Mouse (Mus musculus) neural tube, embryonic 13.5 days (tissue): ENCODE measurements around the gene Gm49380. TPM values are rescaled to one million over a fixed set of nuclear protein-coding genes. Genes with fewer than 3 reads are reported as not detected.

Experiments
- ATAC-seq: fragments of 200-750 bp; cut with Nextera tagmentation; 2 replicates; pipeline ENCODE4 v1.8.0; 2017; ENCODE audit warnings: low read depth, mild to moderate bottlenecking, moderate TSS enrichment, moderate library complexity
- H3K27ac ChIP-seq: fragments of 300-500 bp; sonication (generic); replicated peaks from 2 replicates; pipeline ENCODE4 v1.5.1; 2015; ENCODE audit warnings: moderate library complexity, mild to moderate bottlenecking, inconsistent platforms
- H3K27me3 ChIP-seq: fragments of 300-500 bp; sonication (generic); 2 replicates; pipeline ENCODE4 v1.6.1; 2015; ENCODE audit warnings: mild to moderate bottlenecking, inconsistent platforms
- H3K36me3 ChIP-seq: fragments of 300-500 bp; sonication (generic); 2 replicates; pipeline ENCODE4 v1.6.1; 2015; ENCODE audit warnings: mild to moderate bottlenecking, inconsistent platforms
- H3K4me1 ChIP-seq: fragments of 300-500 bp; sonication (generic); replicated peaks from 2 replicates; pipeline ENCODE4 v1.6.1; 2015; ENCODE audit warnings: inconsistent platforms
- H3K4me2 ChIP-seq: fragments of 300-500 bp; sonication (generic); 2 replicates; pipeline ENCODE4 v1.6.1; 2015; ENCODE audit warnings: inconsistent platforms, mild to moderate bottlenecking, moderate library complexity
- H3K4me3 ChIP-seq: fragments of 300-500 bp; sonication (generic); 2 replicates; pipeline ENCODE4 v1.5.1; 2015; ENCODE audit warnings: mild to moderate bottlenecking, inconsistent platforms
- H3K9ac ChIP-seq: fragments of 300-500 bp; sonication (generic); 2 replicates; pipeline ENCODE4 v1.6.1; 2015; ENCODE audit warnings: moderate library complexity, mild to moderate bottlenecking, inconsistent platforms
- H3K9me3 ChIP-seq: fragments of 300-500 bp; sonication (generic); 2 replicates; pipeline ENCODE4 v1.6.1; 2016; ENCODE audit warnings: inconsistent platforms
- WGBS: fragments of 180-500 bp; shearing (Covaris S2); methylation state at CpG from one replicate; pipeline ENCODE4 v1.1.7; 2015; 5-methylcytosine and 5-hydroxymethylcytosine counted together
- polyA plus RNA-seq: library from polyadenylated mRNA; unstranded; fragments of >200 nt; fragmentation: Nextera tagmentation; extraction: Ambion mirVana; gene quantifications from 2 replicates; pipeline ENCODE4 v1.2.1, GENCODE M21; 2015

Gm49380 gene
- polyA plus RNA-seq, 1 experiment from 2014 or later: 0.18 TPM

GRCm38 (mm10) chr9:44067241-44067959 is 45.9 kb downstream of the Gm49380 start:
- peak; percentile 65; the same call in 1 of the 2 replicates for ATAC-seq
- H3K9me3 ChIP-seq: no peaks in the 10 kb centered on the region

DNA sequence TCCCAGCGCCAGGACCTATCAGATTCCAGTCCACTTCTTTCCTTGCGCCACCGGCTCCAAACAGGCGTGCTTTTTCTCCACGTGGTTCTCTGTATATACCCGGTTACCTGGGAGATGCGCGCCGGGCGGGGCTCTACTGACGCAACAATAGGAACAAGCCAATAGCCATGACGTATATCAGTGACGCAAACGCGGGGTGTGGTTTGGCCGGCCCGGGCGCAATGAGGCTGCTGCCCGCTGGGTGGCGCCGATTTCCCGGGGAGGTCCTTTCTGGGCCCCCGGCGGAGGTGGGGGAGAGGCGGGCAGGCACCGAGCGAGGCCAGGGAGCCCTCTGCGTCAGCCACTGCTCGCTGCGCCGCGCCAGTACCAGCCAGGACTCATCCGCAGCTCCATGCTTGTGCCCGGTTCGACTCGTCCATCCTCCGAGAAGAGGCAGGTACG is 46.5 kb downstream of the Gm49380 start, which contains the start of gene Usp2:
Gene Usp2, plus strand, starts transcription at position 237 of the 441 bp plus-strand sequence.
- H3K4me3 ChIP-seq: peak within 1 kb of the TSS; percentile 52
- H3K9me3 ChIP-seq: no peaks in the 10 kb centered on the region
- H3K36me3 ChIP-seq: no peaks in the 10 kb centered on the region
- H3K4me1 ChIP-seq: peaks cover 35% of the 10 kb centered on the region
- H3K4me2 ChIP-seq: peak within 1 kb of the TSS; percentile 88
- H3K9ac ChIP-seq: peak within 1 kb of the TSS; percentile 73
- ATAC-seq: peak; percentile 98
- WGBS: under 1% methylated on average over 38 of the region's 38 CpGs
- peaks cover 7% of the 10 kb centered on the region for H3K27me3 ChIP-seq
- 0 out of 2 replicates have a peak within 1 kb of the TSS, but pooled peaks have one; percentile 23 for H3K27ac ChIP-seq

More at GRCm38 (mm10) chr9:44067241-44067959, 45.9 kb downstream of the Gm49380 start:
- H3K27me3 ChIP-seq: peaks cover 7% of the 10 kb centered on the region
- H3K4me1 ChIP-seq: peaks cover 41% of the 10 kb centered on the region
- H3K4me3 ChIP-seq: peak overlapping the region; percentile 52
- H3K4me2 ChIP-seq: peak overlapping the region; percentile 88
- 7% methylated on average over 15 of the region's 15 CpGs for WGBS
- peak overlapping the region; percentile 73 for H3K9ac ChIP-seq
- H3K36me3 ChIP-seq: no peaks in the 10 kb centered on the region
- 0 out of 2 replicates have a peak overlapping the region, but pooled peaks have one; percentile 23 for H3K27ac ChIP-seq

DNA sequence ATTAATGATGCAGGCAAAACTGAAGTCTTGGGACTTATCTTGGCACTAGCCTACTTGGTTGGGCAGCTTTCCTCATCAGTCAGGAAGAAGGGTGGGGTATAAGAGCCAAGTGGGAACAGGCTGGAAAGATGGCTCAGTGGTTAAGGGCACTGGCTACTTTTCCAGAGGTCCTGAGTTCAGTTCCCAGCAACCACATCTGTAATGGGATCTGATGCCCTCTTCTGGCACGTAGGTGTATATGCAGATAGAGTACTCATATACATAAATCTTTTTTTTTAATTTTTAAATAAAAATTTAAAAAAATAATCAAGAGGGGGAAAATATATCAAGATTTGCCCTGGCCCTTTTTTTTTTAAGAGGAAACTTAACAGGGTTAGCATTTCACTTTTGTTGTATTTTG is 48.1 kb downstream of the Gm49380 start:
- Histone ChIP-seq H3K27ac (no peak overlapping the region), H3K4me2 (no peak overlapping the region), H3K36me3 (no peaks in the 10 kb centered on the region), H3K9me3 (no peaks in the 10 kb centered on the region), H3K9ac (no peak overlapping the region), H3K27me3 (peaks cover 7% of the 10 kb centered on the region), H3K4me1 (peaks cover 21% of the 10 kb centered on the region), H3K4me3 (no peak overlapping the region)
- WGBS: 37% methylated on average over 1 of the region's 1 CpGs
- ATAC-seq: no peak

GRCm38 (mm10) chr9:44058606-44059005 is 54.7 kb downstream of the Gm49380 start:
- 90% methylated on average over 6 of the region's 6 CpGs for WGBS
- Histone ChIP-seq H3K9me3 (no peaks in the 10 kb centered on the region), H3K4me2 (no peak overlapping the region), H3K36me3 (no peaks in the 10 kb centered on the region), H3K4me3 (no peak overlapping the region), H3K9ac (no peak overlapping the region), H3K4me1 (no peaks in the 10 kb centered on the region), H3K27me3 (0 out of 2 replicates have a peak, but pooled peaks cover 3% of the 10 kb centered on the region), H3K27ac (no peak overlapping the region)
- no peak for ATAC-seq

DNA sequence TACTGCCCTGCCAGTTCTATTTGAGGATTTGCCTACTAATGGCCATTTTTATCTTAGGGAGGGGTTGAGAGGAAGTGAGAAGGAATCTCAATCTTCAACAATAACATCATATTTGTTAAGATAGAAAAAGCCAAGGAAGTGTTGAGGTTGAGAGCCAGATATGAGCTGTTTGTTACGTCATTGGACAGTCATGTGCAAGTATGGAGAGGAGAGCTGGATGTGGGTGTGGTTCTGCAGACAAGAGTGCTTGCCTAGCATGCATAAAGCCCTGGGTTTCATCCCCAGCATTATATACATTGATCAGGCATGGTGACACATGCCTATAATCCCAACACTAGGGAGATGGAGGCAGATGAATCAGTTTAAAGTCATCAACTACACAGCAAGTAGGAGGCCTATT is 59.4 kb downstream of the Gm49380 start:
- H3K4me1 ChIP-seq: no peaks in the 10 kb centered on the region
- H3K9me3 ChIP-seq: no peaks in the 10 kb centered on the region
- H3K4me2 ChIP-seq: no peak overlapping the region
- no peak overlapping the region for H3K9ac ChIP-seq
- WGBS: 74% methylated on average over 1 of the region's 1 CpGs
- no peaks in the 10 kb centered on the region for H3K27me3 ChIP-seq
- no peak overlapping the region for H3K27ac ChIP-seq
- H3K36me3 ChIP-seq: no peaks in the 10 kb centered on the region
- ATAC-seq: no peak
- no peak overlapping the region for H3K4me3 ChIP-seq

DNA sequence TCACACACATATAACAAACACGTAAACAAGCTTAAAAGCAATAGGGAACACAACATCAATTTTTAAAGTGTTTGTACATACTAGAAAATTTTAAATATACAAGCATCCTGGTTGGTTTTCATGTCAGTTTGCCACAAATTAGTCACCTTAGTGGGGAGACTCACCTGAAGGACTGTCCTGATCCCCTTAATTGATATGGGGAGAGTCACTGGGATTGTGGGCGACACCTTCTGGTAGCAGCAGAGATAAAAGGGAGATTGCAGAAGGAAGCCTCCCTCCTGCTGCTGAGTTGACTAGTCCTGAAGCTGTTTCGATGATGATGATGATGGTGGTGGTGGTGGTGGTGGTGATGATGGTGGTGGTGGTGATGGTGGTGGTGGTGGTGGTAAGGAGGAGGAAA is 60.4 kb downstream of the Gm49380 start:
- Histone ChIP-seq H3K27ac (no peak overlapping the region), H3K27me3 (no peaks in the 10 kb centered on the region)
- 63% methylated on average over 3 of the region's 3 CpGs for WGBS

GRCm38 (mm10) chr9:44049381-44050165 is 63.7 kb downstream of the Gm49380 start:
- Histone ChIP-seq H3K9me3 (no peaks in the 10 kb centered on the region), H3K27me3 (peaks cover 14% of the 10 kb centered on the region), H3K9ac (no peak overlapping the region), H3K4me1 (no peaks in the 10 kb centered on the region), H3K27ac (no peak overlapping the region), H3K4me3 (no peak overlapping the region), H3K4me2 (no peak overlapping the region), H3K36me3 (no peaks in the 10 kb centered on the region)
- WGBS: 93% methylated on average over 8 of the region's 8 CpGs
- no peak for ATAC-seq

More for the DNA sequence above, 60.4 kb downstream of the Gm49380 start:
- no peaks in the 10 kb centered on the region for H3K9me3 ChIP-seq
- no peaks in the 10 kb centered on the region for H3K4me1 ChIP-seq
- no peaks in the 10 kb centered on the region for H3K36me3 ChIP-seq
- no peak overlapping the region for H3K4me2 ChIP-seq
- ATAC-seq: no peak
- H3K4me3 ChIP-seq: no peak overlapping the region
- no peak overlapping the region for H3K9ac ChIP-seq

DNA sequence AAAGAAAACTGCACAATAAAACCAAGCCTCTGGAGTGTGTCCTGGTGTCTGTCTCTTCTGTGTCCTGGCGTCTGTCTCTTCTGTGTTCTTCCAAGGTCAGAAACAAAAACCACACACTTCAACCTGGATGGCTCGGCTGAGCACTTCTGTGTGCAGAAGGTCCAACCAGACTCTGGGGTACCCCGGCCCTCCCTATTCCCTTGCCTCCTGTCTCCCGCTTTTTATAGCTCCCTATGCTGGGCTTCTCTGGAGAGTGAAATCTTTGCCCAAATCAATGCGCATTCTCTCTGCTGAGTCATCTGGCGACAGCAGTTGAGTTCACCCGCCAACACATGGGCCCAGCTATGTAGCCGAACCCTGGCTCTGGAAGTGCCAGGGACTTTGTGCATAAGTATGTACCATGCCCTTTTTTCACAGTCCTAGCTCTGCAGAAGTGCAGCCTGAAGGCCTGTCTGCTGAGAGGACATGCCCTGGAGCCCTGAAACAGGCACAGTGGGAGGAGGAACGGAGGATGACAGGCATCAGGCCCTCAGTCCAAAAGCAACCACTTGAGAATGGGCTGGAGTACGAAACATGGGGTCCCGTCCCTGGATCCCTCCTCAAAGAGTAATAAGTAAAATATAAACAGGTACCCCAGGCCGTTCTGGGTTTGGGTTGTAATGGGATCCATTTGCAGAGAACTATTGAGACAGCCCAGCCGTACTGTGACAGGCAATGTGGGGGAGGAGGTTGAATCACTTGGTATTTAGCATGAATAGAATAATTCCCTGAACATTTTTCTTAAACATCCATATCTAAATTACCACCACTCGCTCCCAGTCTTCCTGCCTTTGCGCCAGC is 64.5 kb downstream of the Gm49380 start:
- H3K9me3 ChIP-seq: no peaks in the 10 kb centered on the region
- no peak overlapping the region for H3K4me3 ChIP-seq
- H3K9ac ChIP-seq: no peak overlapping the region
- peaks cover 7% of the 10 kb centered on the region for H3K4me1 ChIP-seq
- H3K27ac ChIP-seq: no peak overlapping the region
- no peaks in the 10 kb centered on the region for H3K36me3 ChIP-seq
- peaks cover 22% of the 10 kb centered on the region for H3K27me3 ChIP-seq
- no peak overlapping the region for H3K4me2 ChIP-seq
- no peak for ATAC-seq
- WGBS: 79% methylated on average over 15 of the region's 15 CpGs

GRCm38 (mm10) chr9:44047571-44048490 is 65.5 kb downstream of the Gm49380 start:
- Histone ChIP-seq H3K4me1 (peaks cover 16% of the 10 kb centered on the region), H3K9me3 (no peaks in the 10 kb centered on the region), H3K36me3 (no peaks in the 10 kb centered on the region), H3K9ac (no peak overlapping the region), H3K4me3 (no peak overlapping the region), H3K27me3 (peaks cover 32% of the 10 kb centered on the region), H3K4me2 (no peak overlapping the region), H3K27ac (no peak overlapping the region)
- no peak for ATAC-seq
- 80% methylated on average over 14 of the region's 14 CpGs for WGBS

GRCm38 (mm10) chr9:44047071-44047470 is 66.2 kb downstream of the Gm49380 start:
- no peaks in the 10 kb centered on the region for H3K9me3 ChIP-seq
- no peak for ATAC-seq
- H3K27ac ChIP-seq: no peak overlapping the region
- no peaks in the 10 kb centered on the region for H3K36me3 ChIP-seq
- H3K4me1 ChIP-seq: peaks cover 19% of the 10 kb centered on the region
- WGBS: 79% methylated on average over 6 of the region's 6 CpGs
- no peak overlapping the region for H3K4me3 ChIP-seq
- peaks cover 38% of the 10 kb centered on the region for H3K27me3 ChIP-seq
- 0 out of 2 replicates have a peak overlapping the region, but pooled peaks have one; percentile 3 for H3K9ac ChIP-seq
- H3K4me2 ChIP-seq: no peak overlapping the region

DNA sequence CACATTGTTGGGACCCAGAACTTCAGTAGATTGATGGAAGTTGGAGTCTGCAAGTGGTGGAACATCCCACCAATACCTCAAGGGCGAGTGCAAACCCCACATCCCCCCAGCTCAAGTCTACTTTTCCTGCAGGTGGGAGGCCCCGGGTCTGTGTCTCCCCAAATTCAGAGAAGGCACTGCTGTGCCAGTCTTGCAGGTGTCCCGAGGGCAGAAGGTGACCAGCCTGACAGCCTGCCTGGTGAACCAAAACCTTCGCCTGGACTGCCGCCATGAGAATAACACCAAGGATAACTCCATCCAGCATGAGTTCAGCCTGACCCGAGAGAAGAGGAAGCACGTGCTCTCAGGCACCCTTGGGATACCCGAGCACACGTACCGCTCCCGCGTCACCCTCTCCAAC is 66.9 kb downstream of the Gm49380 start:
- Histone ChIP-seq H3K9ac (no peak overlapping the region), H3K36me3 (no peaks in the 10 kb centered on the region), H3K4me1 (peaks cover 19% of the 10 kb centered on the region), H3K9me3 (no peaks in the 10 kb centered on the region), H3K27ac (no peak overlapping the region), H3K27me3 (peaks cover 44% of the 10 kb centered on the region), H3K4me2 (no peak overlapping the region), H3K4me3 (no peak overlapping the region)
- 85% methylated on average over 12 of the region's 12 CpGs for WGBS
- ATAC-seq: no peak
